Mouse (Mus musculus): ENCODE data around the gene Ankrd45.
"Not testable (repeated sequence)": the region's sequence is repeated elsewhere in the genome, so short reads cannot be mapped to it uniquely, and the experiment has no call there.

Ankrd45 gene

GRCm38 (mm10) chr1:161190253-161190910 lies 47.9 kb downstream of the Ankrd45 start:
- DNase-seq: no peak

GRCm38 (mm10) chr1:161195541-161196351 lies 53.3 kb downstream of the Ankrd45 start:
- DNase-seq: peak; percentile 87

DNA sequence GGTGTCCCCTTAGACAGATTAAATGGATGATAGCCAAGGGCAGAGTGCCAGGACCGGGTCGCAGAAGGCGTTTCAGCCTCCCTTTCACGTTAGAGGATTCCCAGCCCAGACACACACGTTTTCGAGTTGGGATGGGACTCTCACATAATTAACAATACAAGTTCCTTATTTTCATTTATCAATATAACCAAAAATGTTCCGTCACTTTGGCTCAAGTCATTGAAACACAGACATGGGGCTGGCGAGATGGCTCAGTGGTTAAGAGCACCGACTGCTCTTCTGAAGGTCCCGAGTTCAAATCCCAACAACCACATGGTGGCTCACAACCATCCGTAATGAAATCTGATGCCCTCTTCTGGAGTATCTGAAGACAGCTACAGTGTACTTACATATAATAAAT lies 53.9 kb downstream of the Ankrd45 start:
- DNase-seq: not testable (repeated sequence)

DNA sequence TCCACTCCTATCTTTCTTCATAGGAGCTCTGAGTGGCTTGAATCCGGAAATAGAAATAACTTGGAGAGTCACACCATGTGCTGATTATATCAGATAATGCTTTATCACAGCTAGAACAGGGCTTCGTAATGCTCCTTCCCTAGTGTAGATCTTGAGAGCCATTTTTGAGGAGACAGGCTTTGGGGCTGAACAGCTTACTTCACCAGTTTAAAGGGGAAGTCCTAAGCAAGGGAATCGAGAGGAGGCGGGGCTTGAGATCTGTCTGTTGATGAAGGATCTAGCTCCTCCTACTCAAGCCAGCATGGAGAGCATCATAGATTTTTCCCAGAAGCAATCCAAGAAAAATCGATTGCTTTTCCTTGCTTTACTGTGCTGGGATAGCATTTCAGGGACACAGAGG lies 57.4 kb downstream of the Ankrd45 start:
- no peak for DNase-seq

GRCm38 (mm10) chr1:161214465-161214864 lies 72.0 kb downstream of the Ankrd45 start:
- peak; percentile 17 for DNase-seq

DNA sequence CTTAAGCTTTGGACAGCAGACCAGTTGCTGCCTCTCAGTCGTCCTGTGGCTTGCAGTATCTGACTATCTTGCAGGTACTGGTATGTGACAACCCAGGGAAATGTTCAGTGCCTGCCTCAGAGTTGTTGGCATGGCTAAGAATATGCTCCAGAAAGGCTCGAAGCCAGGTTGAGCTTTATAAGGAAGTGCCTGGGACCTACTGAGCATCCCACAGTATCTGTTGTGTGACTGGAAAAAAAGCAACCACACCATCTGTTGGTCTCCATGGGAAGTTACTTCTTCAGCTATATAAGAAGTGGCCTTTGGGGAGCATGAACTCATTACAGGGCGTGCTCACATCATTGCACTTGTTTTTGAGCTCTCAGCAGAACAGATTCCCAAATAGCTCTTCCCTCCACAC lies 77.3 kb downstream of the Ankrd45 start:
- DNase-seq: no peak

Data from kidney, adult 9 months (tissue).